Mouse (Mus musculus) stomach, embryonic 15.5 days (tissue): ENCODE measurements at regions not wholly inside any gene's neighbourhood (a gene's known extent, or its start where the extent isn't known, plus 50 kb on each side); places are given as distances from the start of the nearest gene placed in this dataset.

ENCODE experiments used
- ATAC-seq: fragments of 200-750 bp; cut with Nextera tagmentation; 2 replicates; pipeline ENCODE4 v1.8.0; 2017; ENCODE audit warnings: low read depth, moderate number of reproducible peaks, moderate TSS enrichment; ENCODE audit not compliant: insufficient read depth, low FRiP score
- H3K27ac ChIP-seq: fragments of 300-500 bp; sonication (generic); 2 replicates; pipeline ENCODE4 v1.5.1; 2015; ENCODE audit warnings: mild to moderate bottlenecking, inconsistent platforms
- H3K27me3 ChIP-seq: fragments of 300-500 bp; sonication (generic); replicated peaks from 2 replicates; pipeline ENCODE4 v1.6.1; 2015; ENCODE audit warnings: inconsistent platforms
- H3K36me3 ChIP-seq: fragments of 300-500 bp; sonication (generic); 2 replicates; pipeline ENCODE4 v1.6.1; 2015; ENCODE audit warnings: inconsistent platforms
- H3K4me1 ChIP-seq: fragments of 300-500 bp; sonication (generic); 2 replicates; pipeline ENCODE4 v1.6.1; 2015; ENCODE audit warnings: inconsistent platforms
- H3K4me2 ChIP-seq: fragments of 300-500 bp; sonication (generic); 2 replicates; pipeline ENCODE4 v1.6.1; 2015; ENCODE audit warnings: mild to moderate bottlenecking, inconsistent platforms
- H3K4me3 ChIP-seq: fragments of 300-500 bp; sonication (generic); replicated peaks from 2 replicates; pipeline ENCODE4 v1.5.1; 2015; ENCODE audit warnings: inconsistent platforms
- H3K9ac ChIP-seq: fragments of 300-500 bp; sonication (generic); 2 replicates; pipeline ENCODE4 v1.6.1; 2015; ENCODE audit warnings: inconsistent platforms
- H3K9me3 ChIP-seq: fragments of 300-500 bp; sonication (generic); 2 replicates; pipeline ENCODE4 v1.6.1; 2016; ENCODE audit warnings: inconsistent platforms
- WGBS: fragments of 180-500 bp; shearing (Covaris S2); methylation state at CpG from one replicate; pipeline ENCODE4 v1.1.7; 2015; 5-methylcytosine and 5-hydroxymethylcytosine counted together

DNA sequence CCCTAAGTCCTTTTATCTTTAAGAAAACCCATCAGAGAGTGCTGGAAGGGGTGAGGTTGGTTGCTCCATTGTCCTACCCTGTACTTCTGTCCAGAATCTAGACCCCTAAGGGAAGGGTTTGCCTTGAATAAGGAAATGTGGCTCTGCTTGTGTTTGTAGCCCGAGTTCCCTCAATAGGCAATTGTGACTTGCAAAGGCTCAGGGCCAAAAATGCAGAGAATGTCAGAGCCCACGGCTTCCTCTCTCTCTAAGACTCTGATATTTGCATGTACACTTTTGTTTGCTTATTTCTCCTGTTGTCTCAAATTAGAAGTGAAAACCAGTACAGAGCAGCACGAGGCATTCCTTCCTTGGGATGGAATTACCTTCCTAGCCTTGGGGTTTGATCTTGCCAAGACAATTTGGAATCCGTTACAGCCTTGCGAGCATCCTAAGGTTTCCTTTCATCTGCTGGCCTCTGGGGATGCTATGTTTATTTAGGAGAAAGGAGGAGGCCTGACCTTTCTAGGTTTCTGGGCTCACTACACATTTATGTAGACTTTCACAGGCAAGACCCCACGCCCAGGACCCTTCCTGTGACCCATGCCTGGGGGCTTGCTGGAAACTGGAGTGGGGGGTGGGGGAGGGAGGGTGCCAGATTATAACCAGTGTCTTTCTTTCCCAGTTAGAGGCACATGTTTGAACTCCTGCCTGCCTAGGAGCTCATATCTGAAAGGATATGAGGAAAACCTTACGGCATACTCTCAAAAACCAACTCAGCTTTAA, 181.8 kb downstream of the Trim29 start:
- no peaks in the 10 kb centered on the region for H3K4me1 ChIP-seq
- H3K4me2 ChIP-seq: no peak overlapping the region
- no peak overlapping the region for H3K27ac ChIP-seq
- no peak overlapping the region for H3K9ac ChIP-seq
- H3K27me3 ChIP-seq: no peaks in the 10 kb centered on the region
- H3K4me3 ChIP-seq: no peak overlapping the region
- H3K9me3 ChIP-seq: no peaks in the 10 kb centered on the region
- no peaks in the 10 kb centered on the region for H3K36me3 ChIP-seq
- 33% methylated on average over 7 of the region's 7 CpGs for WGBS
- no peak for ATAC-seq

- H3K9ac ChIP-seq: no peak overlapping the region
- H3K27ac ChIP-seq: no peak overlapping the region
- H3K4me3 ChIP-seq: no peak overlapping the region
- no peaks in the 10 kb centered on the region for H3K27me3 ChIP-seq
- no peaks in the 10 kb centered on the region for H3K4me1 ChIP-seq
- H3K4me2 ChIP-seq: no peak overlapping the region
- no peaks in the 10 kb centered on the region for H3K9me3 ChIP-seq
- ATAC-seq: no peak
- H3K36me3 ChIP-seq: no peaks in the 10 kb centered on the region
- 62% methylated on average over 13 of the region's 14 CpGs for WGBS
These were observed 187.9 kb downstream of the Trim29 start for GRCm38 (mm10) chr9:43498596-43498995.

DNA sequence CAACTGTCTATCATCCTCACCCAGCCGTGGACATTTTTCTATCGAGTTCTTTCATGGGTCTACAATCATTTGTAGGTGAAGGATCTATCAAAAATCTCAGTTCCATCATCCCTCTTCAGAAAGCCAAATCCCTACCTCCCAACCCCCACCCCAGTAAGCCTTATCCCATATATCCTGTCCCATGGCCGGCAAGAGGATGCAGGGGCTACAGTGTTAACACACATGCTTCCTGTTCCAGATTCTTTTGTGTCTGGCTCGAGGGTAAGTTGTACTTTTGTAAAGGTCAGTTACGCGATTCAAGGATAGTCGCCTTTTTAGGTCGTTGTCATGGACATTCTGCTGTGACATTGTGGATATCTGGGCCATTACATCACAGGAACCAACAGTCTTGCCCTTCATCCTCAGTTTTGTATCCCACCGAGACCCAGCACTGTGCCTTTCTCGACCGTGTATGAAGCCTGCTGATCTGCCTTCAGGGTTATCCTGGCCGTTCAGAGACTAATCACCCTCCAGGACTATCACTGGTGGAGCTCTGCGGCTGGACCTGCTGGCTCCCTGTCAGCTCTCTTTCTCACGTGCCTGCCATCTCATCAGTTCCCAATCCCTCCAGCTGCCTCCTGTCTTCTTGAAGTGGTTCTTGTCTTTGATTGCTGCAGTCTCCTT, 193.8 kb downstream of the Trim29 start:
- no peak for ATAC-seq
- Histone ChIP-seq H3K27me3 (no peaks in the 10 kb centered on the region), H3K4me2 (no peak overlapping the region), H3K9ac (no peak overlapping the region), H3K27ac (peak overlapping the region; percentile 11; the same call in 1 of the 2 replicates), H3K4me3 (no peak overlapping the region), H3K9me3 (no peaks in the 10 kb centered on the region), H3K4me1 (no peaks in the 10 kb centered on the region), H3K36me3 (no peaks in the 10 kb centered on the region)
- WGBS: 49% methylated on average over 14 of the region's 14 CpGs

DNA sequence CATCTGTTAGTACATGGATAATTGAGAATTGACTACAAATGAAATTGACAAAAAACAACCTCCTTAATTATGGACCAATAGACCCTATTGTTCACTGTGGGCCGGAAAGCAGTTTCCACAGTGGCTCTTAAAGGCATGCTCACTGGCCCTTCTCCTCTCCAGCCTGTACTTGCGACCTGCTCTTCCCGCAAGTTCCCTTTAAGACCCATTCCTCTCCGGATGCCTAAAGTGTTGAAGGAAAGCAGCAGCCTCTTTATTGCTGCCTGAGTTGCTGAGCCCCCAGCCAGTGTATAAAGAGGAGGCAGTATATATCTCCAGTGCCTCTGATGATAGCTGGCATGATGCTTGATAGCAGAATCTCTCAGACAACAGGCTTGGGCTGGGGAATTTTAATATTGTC, 195.2 kb downstream of the Trim29 start:
- Histone ChIP-seq H3K9me3 (no peaks in the 10 kb centered on the region), H3K27ac (no peak overlapping the region), H3K36me3 (no peaks in the 10 kb centered on the region), H3K4me2 (no peak overlapping the region), H3K27me3 (no peaks in the 10 kb centered on the region), H3K4me1 (no peaks in the 10 kb centered on the region), H3K4me3 (no peak overlapping the region), H3K9ac (no peak overlapping the region)
- ATAC-seq: no peak
- 40% methylated on average over 4 of the region's 4 CpGs for WGBS

GRCm38 (mm10) chr9:43506276-43506675, 195.6 kb downstream of the Trim29 start:
- no peaks in the 10 kb centered on the region for H3K4me1 ChIP-seq

DNA sequence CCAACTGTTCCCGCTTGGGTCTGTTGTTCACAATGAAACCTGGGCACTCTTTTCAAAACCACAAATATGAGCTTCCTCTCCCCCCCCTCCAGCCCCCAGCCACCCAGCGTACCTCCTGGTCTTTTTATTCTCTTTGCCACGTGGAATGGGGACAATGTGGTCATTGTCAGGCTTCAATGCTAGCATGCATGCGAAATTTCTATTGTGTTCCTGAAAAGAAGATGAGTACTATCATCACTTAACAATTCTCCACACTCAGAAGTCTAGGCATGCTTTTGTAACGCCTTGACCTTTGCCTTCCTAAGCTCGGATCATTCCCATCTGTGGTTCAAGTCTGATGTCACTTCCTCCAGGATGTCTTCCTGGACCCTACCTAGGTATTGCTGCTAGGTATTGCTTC, 202.2 kb downstream of the Trim29 start:
- Histone ChIP-seq H3K9ac (no peak overlapping the region), H3K36me3 (no peaks in the 10 kb centered on the region), H3K27ac (no peak overlapping the region), H3K4me2 (no peak overlapping the region), H3K4me1 (no peaks in the 10 kb centered on the region), H3K9me3 (no peaks in the 10 kb centered on the region), H3K27me3 (0 out of 2 replicates have a peak, but pooled peaks cover 2% of the 10 kb centered on the region), H3K4me3 (no peak overlapping the region)
- no peak for ATAC-seq
- 71% methylated on average over 6 of the region's 6 CpGs for WGBS

More at GRCm38 (mm10) chr9:43506276-43506675, 195.6 kb downstream of the Trim29 start:
- ATAC-seq: no peak
- no peak overlapping the region for H3K4me2 ChIP-seq
- H3K9me3 ChIP-seq: no peaks in the 10 kb centered on the region
- no peaks in the 10 kb centered on the region for H3K27me3 ChIP-seq
- H3K36me3 ChIP-seq: no peaks in the 10 kb centered on the region
- H3K9ac ChIP-seq: no peak overlapping the region
- WGBS: 48% methylated on average over 6 of the region's 6 CpGs
- H3K27ac ChIP-seq: no peak overlapping the region
- no peak overlapping the region for H3K4me3 ChIP-seq

GRCm38 (mm10) chr9:43514731-43515458, 204.2 kb downstream of the Trim29 start:
- H3K36me3 ChIP-seq: no peaks in the 10 kb centered on the region
- no peak overlapping the region for H3K4me2 ChIP-seq
- H3K4me3 ChIP-seq: no peak overlapping the region
- H3K9me3 ChIP-seq: no peaks in the 10 kb centered on the region
- no peak overlapping the region for H3K27ac ChIP-seq
- no peak overlapping the region for H3K9ac ChIP-seq
- H3K27me3 ChIP-seq: 0 out of 2 replicates have a peak, but pooled peaks cover 2% of the 10 kb centered on the region
- 71% methylated on average over 16 of the region's 16 CpGs for WGBS
- ATAC-seq: no peak
- H3K4me1 ChIP-seq: no peaks in the 10 kb centered on the region

DNA sequence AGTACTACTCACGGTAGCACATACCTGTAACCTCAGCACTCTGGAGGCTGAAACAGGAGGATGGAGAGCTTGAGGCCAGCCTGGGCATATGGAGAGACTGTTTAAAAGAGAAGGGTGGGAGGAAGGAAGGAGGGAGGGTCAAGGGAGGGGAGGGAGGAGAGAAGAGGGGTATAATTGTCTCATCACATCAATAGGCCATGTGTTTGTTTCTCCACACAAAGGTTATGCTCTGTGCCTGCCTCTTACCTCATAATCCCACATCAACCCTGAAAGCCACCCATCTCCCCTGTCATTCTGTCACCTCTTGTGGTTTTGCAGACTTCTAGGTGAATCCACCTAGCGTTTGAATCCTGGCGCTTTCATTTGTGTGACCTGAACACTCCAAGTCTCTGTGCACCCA, 210.3 kb downstream of the Trim29 start:
- no peaks in the 10 kb centered on the region for H3K36me3 ChIP-seq
- no peaks in the 10 kb centered on the region for H3K9me3 ChIP-seq
- H3K4me3 ChIP-seq: no peak overlapping the region
- no peaks in the 10 kb centered on the region for H3K4me1 ChIP-seq
- no peak for ATAC-seq
- H3K4me2 ChIP-seq: no peak overlapping the region
- no peaks in the 10 kb centered on the region for H3K27me3 ChIP-seq
- H3K9ac ChIP-seq: no peak overlapping the region
- 91% methylated on average over 3 of the region's 3 CpGs for WGBS
- H3K27ac ChIP-seq: no peak overlapping the region

- Histone ChIP-seq H3K9ac (no peak overlapping the region), H3K4me1 (no peaks in the 10 kb centered on the region), H3K27ac (no peak overlapping the region), H3K9me3 (no peaks in the 10 kb centered on the region), H3K4me3 (no peak overlapping the region), H3K27me3 (0 out of 2 replicates have a peak, but pooled peaks cover 5% of the 10 kb centered on the region), H3K4me2 (no peak overlapping the region), H3K36me3 (no peaks in the 10 kb centered on the region)
- 64% methylated on average over 4 of the region's 4 CpGs for WGBS
- ATAC-seq: no peak
These were observed 214.4 kb downstream of the Trim29 start for GRCm38 (mm10) chr9:43524947-43525565.

- Histone ChIP-seq H3K9me3 (no peaks in the 10 kb centered on the region), H3K27me3 (0 out of 2 replicates have a peak, but pooled peaks cover 5% of the 10 kb centered on the region), H3K36me3 (no peaks in the 10 kb centered on the region), H3K4me2 (no peak overlapping the region), H3K9ac (no peak overlapping the region), H3K4me1 (no peaks in the 10 kb centered on the region), H3K4me3 (no peak overlapping the region), H3K27ac (no peak overlapping the region)
- no peak for ATAC-seq
- WGBS: 58% methylated on average over 2 of the region's 2 CpGs
These were observed 211.6 kb upstream of the Nectin1 start for GRCm38 (mm10) chr9:43532187-43532586.

GRCm38 (mm10) chr9:43535967-43536366, 207.8 kb upstream of the Nectin1 start:
- H3K9ac ChIP-seq: no peak overlapping the region
- H3K4me3 ChIP-seq: no peak overlapping the region
- no peaks in the 10 kb centered on the region for H3K27me3 ChIP-seq
- H3K4me1 ChIP-seq: no peaks in the 10 kb centered on the region
- 80% methylated on average over 7 of the region's 7 CpGs for WGBS
- no peak for ATAC-seq
- H3K36me3 ChIP-seq: no peaks in the 10 kb centered on the region
- H3K9me3 ChIP-seq: no peaks in the 10 kb centered on the region
- no peak overlapping the region for H3K27ac ChIP-seq
- H3K4me2 ChIP-seq: no peak overlapping the region
